Mouse (Mus musculus) Muller cell, postnatal 12 days (primary cell): ENCODE results near the gene Hmx2.

Source experiments
- DNase-seq: peaks from one replicate; pipeline ENCODE4 v3.0.0-alpha.2; 2015; ENCODE audit errors: inconsistent ontology term

Hmx2 gene

DNA sequence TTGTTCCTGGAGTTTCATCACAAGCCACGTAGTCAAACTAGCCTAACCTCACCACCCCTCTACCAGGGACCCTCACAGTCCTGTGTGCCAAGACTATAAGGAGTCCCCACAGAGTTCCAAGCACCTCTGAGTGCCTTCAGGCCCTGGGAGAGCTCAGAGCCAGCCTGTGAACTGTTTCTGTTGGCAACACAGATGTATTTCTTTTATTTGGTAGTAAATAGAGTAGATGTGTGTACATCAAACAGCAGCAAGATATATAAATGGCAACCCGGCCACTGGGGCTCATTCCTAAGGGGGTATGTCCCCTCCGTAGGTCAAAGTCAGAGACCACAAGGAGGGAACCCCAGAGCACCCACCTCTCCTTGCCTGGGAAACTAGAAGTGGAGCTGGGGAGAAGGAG is at the start of gene Hmx2:
TSS of gene Hmx2 (plus strand) at position 301 of the 400 bp plus-strand sequence.
- DNase-seq = no peak

DNA sequence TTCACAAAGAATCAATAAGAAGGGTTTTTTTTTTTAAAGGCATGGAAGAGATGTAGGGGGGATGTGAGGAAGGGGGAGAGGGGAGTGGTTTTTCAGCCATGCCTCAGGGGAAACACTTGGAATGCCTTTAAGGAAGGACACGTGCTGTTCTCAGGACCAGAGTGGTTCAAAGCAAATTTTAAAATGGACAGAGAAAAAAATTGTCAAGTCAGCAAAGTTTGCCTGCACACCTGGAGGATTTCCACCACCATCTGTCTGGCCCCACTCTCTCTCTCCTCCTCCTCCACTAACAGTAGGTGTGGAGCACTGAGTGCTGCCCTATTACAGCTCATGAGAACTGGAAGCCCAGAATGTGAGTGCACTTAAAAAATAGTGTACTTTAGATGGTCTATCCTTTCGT is 44.8 kb upstream of the Hmx2 start:
- no peak for DNase-seq

DNA sequence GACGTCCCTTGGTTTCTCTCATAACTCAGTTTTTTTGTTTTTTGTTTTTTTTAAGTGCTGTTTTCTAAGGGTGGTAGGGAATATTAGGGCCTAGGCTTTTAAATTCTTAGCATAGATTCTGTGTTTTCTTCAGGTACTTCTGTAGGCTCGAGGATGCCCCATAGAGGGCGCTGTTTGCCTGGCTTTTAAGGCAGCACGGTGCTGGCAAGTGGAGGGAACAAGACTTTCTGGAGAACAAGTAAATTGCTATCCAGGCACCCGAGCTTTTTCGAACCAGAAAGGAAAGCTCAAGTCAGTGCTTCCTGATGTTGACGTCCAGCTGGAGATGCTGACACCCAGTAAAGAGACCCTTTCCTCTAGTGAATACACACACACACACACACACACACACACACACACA is 8.6 kb upstream of the Hmx2 start:
- peak; percentile 59 for DNase-seq

DNA sequence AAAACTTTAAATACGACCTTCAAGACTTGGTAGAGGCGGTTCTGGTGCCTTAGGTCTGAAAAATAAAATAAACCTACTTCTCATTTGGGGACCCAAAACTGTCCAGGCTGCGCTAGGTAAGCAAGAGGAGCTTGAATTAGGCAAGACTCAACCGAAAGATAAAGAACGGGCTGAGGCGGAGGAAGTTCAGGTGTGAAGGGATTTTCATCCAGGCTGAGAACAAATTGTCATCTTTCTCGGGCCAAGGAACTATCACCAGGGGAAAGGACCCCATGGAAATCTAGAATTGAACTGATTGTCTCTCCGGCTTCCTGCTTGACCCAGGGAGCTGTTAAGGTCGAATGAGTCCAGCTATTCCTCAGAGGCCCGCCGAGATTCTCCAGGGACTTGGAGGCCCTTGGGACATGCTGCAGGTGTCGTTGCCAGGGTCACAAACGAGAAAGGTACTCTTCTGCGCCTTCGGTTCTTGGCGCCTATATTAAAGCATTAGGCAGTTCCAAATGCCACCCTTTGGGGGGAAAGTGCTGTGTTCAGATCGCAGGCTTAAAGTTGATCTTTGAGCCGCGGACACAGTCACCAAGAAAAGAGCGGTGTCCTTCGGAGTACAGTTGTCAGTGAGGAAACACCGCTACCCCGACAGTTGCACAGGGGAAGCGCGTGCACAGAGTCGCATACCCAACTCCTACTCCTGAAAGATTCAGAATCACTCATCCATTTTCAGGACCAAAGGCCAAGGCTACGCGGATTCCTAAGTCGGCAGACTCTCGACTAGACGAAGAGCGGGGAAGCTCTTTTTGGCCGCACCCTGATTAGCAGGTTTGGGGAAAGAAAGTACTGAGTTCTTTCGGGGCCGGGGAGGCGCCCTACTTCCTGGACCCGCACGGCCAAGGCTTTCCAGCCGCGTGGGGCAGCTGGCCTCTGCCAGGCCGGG is 7.1 kb upstream of the Hmx2 start:
- DNase-seq = no peak

DNA sequence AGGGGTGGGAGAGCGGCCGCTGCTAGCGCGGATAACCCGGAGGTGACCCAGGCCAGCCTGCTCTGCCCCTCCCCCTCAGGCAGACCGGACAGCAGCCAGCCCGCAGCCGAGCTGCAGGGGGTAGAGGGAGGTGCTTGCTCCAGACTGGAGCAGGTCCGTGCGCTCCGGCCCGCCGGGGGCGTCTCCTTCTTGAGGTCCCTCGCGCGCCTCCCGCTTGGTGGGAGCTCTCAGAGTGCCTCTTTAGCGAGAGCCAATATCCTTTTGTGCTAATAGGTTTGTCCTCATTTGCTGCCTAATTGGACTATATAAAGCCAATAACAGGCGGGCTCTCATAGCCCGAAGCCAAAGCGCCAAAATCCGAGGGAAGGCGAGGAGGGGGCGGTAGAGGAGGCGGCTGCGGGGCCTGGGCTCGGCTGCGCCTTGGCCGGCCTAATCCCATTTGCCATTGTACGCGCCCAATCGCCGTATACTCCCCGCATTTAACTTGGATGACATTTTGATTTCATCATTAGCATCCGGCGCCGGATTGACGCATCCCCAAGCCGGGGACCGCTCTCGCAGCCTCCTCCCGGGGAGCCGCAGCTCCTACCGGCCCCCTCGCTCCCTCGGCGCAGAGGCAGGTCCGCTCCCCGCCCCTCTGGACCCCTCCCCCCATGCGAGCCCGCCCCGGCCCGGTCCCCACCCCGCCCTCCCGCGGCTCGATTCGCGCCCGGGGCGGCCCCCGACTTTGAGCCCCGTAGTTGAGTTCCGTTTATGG is 6.3 kb upstream of the Hmx2 start, which contains the start of gene Hmx3:
TSS of gene Hmx3 (plus strand) at position 753 of the 757 bp plus-strand sequence.
- DNase-seq = no peak

DNA sequence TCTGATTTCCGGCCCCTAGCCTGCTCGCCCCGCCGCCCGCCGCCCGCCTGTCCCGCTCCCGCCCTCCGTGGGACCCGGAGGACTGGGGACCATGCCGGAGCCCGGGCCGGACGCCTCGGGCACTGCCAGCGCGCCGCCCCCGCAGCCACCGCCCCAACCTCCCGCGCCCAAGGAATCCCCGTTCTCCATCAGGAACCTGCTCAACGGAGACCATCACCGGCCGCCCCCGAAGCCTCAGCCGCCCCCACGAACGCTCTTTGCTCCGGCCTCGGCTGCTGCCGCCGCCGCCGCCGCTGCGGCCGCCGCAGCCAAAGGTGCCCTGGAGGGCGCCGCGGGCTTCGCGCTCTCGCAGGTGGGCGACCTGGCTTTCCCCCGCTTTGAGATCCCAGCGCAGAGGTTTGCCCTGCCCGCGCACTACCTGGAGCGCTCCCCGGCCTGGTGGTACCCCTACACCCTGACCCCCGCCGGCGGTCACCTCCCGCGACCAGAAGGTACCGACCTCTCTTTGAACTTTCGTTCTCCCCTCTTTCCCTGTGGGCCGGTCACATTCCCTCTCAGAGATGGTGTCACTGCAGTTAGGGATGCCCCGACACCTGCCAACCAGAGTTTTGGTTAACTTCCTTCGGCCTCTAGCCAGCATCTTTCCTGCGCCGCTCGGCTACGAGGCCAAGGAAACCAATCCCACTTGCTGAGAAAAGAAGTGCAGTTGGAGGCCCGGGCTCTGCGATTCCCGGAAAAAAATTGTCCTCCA is 5.5 kb upstream of the Hmx2 start:
- no peak for DNase-seq

DNA sequence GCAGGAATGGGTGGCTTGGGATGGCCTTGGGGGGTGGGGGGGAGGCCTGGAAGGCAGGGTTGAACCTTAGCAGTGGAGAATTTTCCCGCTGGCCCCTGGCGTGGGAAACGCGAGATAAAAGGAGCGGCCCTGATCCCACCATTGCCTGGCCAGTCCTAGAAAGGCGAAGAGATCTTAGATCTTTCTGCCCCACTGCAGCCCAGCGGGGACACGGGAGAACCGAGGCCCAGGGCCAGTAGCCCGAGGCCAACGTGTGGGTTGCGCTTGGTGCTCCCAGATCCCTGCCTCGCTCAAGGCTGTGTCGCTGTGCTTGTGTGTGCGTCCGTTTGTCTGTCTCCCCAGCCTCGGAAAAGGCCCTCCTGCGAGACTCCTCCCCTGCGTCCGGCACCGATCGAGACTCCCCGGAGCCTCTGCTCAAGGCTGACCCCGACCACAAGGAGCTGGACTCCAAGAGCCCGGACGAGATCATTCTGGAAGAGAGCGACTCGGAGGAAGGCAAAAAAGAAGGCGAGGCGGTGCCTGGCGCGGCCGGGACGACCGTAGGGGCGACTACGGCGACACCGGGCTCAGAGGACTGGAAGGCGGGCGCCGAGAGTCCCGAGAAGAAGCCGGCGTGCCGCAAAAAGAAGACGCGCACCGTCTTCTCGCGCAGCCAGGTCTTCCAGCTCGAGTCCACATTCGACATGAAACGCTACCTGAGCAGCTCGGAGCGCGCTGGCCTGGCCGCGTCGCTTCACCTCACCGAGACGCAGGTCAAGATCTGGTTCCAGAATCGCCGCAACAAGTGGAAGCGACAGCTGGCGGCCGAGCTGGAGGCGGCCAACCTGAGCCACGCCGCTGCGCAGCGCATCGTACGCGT is 4.7 kb upstream of the Hmx2 start:
- DNase-seq = no peak

DNA sequence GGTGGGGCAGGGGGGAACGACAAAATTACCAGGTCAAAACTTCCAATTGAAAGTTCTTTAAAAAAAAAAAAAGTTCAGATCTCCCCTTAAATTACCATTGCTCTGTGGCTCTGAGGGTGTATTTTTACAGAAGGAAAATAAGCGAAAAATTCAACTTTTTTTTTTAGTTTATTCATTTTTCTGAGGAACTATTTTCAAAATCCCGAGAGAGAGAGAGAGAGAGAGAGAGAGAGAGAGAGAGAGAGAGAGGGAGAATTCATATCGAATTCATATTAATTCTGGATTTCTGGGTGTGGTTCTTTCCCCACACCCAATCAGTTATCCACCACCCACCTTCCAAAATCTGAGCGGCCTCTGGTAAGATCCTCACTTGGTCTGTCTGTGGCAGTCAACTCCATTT is 3.7 kb upstream of the Hmx2 start:
- no peak for DNase-seq

DNA sequence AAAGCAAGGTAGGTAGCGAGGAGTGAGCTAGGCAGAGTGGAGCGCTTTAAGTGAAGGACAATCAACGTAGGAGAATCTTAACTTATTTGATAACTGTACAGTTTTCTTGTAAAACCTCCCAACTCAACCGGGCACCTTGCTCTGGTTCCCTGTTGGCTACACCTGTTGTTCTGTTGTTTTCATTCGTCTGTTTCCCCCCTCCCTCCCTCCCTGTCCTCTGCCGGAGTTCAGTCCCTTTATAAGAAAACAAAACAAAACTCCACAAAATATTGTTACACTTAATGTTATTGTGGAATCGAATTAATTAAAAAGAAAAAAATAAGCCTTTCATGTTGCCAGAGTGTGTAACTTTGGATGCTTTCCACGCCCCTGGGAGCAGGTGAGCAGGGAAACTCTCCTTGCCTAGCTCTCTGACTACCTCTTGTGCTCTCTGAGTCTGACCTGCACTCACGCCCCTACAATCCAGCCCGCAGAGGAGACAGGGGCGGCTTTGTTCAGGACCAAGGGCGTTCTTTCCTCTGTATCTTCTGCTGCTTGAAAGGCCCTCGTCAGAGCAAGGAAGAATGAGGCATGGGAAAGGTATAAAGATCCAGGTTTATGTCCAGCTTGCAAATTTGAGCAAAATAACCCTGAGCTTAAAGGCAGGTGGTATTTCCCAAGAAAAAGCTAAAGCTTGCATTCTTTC is 2.7 kb upstream of the Hmx2 start:
- no peak for DNase-seq

DNA sequence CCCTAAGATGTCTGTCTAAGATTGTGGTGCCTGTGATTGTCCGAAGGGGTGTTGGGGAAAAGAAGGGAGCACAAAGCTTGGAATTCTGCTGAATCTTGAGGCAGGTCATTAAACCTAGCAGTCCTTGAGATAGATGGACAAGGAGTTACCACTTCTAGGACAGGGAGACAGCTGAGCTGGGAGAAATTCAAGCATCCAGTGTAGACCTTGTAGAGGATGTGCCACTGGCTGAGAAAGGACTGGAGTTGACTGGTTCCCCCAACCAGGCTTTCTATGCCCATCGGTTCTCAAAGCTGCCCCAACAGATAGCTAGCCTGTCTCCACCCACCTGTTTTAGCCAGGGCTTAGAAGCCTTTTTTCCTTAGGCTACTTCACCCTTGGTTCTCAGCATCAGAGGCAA is 2.1 kb upstream of the Hmx2 start:
- no peak for DNase-seq

DNA sequence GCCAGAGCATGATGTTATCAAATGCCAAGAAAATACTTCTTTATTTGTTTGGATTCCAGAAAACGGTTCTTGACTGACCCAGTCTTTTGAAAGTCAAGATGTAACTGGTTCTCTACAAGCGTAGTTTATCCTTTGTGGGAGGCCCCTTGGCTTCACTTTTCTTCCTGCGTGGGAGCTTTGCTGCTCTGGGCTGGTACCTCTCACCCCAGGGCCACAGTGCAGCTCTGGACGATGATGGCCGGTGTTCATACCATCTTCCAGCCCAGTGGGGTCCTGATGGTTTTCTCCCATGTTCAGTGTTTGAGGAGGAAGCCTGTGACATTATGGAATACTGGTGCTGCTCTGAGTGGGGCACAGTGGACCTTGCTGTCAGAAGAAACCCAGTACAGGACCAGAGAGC is 1.1 kb upstream of the Hmx2 start:
- DNase-seq = no peak

DNA sequence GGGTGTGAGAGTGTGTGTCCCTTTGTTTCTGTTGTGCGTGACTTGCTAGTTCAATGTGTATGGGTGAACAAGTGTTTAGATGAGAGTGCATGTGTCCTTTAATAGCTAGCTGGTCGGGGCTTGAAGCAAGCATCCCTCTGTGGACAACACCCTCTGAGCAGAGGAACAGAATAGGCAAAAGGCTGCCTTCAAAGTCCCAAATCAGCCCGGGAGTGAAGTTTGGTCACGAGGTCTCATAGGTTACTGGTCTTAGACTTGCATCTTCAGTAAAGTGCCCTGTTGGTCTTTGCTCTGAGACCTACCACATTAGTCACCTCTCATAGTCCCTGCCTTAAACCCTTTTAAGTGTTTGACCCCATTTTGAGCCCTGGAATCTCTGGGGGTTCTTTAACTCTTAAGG is 2.9 kb downstream of the Hmx2 start:
- DNase-seq = no peak

DNA sequence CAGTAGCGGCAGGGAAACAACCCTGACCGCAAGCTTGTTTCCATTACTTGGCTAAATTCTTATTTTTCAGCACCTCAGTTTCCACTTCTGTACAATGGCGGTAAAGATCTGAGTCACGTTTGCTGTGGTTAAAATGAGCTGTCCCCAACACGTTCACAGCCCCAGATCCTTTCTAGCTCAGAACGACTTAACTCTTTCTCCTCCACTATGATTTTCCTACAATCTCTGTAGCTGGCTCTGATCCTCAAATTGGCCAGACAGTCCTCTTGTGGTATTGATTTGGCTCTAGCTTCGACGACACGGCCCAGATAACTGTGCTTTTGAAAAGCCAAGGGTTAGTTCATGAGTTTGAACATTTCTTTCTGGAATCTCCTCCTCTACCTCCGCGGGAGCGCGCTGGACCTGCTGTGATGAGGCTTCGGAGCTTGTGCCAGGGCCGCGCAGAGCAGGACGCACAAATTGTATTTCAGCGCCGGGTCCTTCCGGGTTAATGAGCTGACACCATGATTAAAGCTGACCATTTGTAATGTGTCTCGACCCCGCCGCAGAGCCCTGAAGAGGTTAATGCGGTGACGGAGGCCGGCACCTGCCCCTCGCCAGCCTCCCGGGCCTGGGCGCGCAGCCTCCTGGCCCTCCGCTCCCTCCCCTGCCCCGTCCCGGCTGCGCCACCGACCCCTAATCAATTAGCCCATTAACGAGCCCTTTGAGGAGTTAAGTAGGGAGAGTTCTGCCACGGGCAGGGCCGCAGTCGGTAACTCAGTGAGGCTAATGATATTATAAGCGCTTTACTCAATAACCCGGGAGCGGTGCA is 3.6 kb downstream of the Hmx2 start:
- DNase-seq = no peak

DNA sequence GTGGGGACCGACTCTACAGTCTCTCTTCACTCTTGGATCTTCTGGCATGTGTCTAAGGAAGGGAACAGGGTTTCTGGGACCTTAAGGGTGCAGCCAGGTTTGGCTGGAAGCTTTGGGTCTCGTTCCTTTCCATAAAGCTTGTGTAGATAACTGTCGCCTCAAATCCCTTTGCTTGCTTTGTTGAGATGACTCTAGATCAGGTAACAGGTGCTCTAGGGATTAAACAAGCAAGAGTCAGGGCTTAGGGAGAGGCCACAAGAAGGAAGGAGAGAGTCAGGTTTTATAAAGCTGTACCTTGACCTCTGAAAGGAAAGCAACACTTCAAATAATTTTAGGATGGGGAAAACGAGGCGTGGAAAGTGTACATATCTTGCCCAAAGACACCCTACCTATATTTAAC is 4.2 kb downstream of the Hmx2 start:
- no peak for DNase-seq

DNA sequence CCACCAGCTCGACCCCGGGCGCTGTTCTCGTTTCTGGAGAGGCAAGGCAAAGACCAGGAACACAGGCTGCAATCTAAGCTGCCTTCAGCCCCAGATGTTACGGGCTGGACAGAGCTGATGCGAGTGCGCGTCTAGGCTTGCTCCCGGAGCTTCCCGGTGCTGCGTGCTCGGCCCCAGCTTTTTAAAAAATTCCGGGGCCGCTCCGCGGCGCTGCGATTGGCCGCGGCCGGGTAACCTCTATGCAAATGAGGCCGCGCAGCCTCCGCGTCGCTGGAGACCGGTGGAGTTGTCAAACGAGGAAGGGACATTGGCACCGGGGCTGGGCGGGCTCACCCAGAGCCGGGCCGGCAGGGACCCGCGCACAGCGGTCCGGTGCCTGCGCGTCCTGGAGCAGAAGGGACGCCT is 5.2 kb downstream of the Hmx2 start:
- DNase-seq = no peak

DNA sequence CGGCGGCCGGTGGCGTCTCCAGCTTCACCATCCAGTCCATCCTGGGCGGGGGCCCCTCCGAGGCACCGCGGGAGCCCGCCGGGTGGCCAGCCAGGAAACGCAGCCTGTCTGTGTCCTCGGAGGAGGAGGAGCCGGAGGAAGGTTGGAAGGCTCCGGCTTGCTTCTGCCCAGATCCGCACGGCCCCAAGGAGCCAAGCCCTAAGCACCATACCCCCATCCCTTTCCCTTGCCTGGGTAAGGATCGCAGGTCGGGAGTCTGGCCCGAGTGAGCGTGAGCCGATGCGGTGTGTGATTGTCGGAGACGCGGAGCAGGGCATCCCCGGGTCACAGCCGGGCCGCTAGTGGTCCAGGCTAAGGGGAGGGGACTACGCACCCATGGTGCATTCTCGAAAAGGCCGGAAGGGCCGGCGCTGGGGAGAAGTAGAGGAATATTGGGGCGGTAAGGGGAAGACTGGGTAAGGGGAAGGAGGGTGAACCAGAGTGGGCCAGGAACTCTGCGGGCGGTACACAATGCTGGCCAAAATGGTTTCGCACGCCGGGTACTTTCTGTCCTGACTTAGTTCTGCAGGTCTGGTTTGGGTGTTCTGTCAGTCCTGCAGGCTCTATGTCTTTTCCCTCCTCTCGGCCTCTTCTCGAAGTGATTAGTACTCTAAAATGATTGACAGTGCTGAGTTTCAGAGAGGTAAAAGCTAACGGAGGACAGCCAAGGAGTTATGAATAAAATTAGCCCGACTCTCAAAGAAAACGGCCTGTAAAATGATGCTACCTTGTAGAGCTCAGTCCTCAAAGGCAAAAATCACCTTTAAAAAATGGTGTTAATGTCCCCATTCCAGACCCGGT is 6.0 kb downstream of the Hmx2 start:
- no peak for DNase-seq

DNA sequence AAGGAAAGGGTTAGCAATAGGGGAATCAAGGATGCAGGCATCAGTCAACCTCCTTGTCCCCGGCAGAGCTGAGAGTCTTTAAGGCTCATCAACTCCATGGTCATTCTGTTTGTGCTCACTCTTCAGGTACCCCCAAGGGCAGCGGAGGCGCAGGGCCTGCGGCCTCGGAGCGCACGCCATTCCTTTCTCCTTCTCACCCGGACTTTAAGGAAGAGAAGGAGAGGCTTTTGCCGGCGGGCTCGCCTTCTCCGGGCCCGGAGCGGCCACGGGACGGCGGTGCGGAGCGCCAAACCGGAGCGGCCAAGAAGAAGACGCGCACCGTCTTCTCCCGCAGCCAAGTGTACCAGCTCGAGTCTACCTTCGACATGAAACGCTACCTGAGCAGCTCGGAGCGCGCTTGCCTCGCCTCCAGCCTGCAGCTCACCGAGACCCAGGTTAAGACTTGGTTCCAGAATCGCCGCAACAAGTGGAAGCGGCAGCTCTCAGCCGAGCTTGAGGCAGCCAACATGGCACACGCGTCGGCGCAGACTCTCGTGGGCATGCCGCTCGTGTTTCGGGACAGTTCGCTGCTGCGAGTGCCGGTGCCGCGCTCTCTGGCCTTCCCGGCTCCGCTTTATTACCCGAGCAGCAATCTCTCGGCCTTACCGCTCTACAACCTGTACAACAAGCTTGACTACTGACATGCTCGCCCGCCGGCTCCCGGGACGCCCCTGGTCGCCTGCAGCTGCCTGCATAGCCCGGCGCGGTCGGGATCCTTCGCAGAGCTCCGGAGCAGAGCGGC is 6.9 kb downstream of the Hmx2 start:
- no peak for DNase-seq

DNA sequence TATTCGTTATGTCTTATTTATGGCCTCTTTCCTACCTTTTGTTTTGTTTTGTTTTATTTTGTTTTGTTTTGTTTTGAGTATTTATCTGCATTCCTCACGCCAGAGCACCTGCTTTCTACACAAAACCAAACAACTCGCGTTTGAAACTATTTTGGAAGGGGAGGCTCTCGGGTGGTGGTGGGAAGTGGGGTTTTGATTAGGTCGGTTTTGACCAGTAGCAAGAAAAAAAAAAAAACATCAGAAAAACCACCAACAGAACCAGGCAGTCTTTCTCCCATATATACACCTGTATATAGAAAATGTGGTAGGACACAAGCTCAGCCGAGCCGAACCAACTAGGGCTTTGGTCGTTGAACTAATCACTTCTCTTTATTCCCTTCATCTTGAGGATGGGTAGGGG is 7.5 kb downstream of the Hmx2 start:
- no peak for DNase-seq
